Mouse (Mus musculus): ENCODE measurements around the gene Serpind1.

Gene Serpind1

DNA sequence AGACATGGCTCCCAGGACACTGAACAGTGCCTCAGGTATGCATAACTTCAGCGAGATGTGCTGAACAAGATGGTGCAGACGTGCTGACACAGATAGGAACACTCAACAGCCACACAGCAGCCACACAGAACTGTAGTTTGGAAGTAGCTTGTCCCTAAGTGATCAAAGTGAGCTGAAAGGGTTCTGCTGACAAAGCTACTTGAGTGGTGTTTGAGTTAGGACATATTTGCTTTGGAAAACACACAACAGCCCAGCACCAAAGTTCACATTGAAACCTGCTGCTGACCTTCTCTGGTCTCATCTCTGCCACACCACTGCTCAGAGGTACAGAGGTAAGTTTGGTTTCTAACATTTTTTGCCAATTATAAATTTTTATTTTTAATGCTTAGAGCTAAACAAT, at the start of gene Serpind1:
TSS of gene Serpind1 (plus strand) at position 256 of the 400 bp plus-strand sequence.
- DNase-seq (ENCODE audit: low spot score), result no peak

DNA sequence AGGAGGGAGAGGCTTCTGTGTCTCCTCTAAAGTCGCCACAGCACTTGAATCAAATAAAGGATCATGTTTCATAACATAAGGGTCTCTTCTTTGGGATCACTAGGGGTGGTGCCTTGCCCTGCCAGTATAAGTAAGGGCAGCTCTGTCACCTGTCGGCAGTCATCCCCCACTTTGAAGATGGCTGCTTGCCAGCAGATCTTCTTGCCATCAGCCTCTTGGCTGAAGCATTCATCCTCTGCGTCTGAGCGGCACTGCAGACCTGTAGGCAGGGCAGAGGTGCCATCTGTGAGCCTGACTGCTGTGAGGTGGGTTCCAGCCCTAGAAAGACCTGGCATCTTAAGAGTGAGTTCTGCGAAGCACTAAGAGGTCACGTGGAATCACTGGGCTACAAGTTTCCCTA, 48.0 kb upstream of the Serpind1 start:
- DNase-seq (ENCODE audit: low spot score), result no peak

- no peak for DNase-seq (ENCODE audit: low spot score)
Measured at GRCm38 (mm10) chr16:17287103-17287502, 44.1 kb upstream of the Serpind1 start.

DNA sequence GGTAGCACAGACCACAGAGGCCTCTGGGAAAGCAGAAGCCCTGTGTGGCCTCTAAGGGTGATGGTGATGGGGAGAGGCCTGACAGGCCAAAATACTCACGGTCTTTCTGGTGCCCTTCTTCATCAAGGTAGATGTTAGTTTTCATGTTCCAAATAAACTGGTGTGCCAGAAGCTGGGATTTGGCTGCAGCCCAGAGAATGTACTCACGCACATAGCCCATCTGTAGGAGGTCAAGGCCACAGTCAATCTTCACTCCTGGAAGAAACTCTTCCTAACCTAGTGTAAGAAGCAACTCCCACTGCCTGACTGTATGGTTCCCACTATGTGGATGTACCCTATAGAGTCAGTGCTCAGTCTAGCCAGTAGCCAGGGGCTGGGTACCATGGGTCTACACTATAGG, 40.2 kb upstream of the Serpind1 start:
- no peak for DNase-seq (ENCODE audit: low spot score)

DNA sequence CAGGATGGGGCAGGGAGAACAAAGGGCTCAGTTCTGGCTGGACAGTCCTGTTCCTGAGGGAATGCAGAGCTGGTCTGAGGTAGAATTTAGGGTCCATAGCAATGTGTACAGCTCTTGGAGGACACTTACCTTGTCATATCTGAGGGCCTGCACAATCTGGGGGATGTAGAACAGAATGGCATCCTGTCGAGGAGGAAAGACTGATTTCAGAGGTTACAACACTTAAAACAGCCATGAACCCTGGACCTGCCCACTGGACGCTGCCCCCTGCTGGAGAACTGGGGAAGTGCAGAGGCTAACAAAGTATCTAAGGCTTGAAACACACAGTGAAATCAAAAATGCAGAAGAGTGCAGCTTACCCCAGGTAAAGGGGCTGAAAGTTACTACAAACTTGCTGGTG, 38.4 kb upstream of the Serpind1 start:
- DNase-seq (ENCODE audit: low spot score), result peak; percentile 55

DNA sequence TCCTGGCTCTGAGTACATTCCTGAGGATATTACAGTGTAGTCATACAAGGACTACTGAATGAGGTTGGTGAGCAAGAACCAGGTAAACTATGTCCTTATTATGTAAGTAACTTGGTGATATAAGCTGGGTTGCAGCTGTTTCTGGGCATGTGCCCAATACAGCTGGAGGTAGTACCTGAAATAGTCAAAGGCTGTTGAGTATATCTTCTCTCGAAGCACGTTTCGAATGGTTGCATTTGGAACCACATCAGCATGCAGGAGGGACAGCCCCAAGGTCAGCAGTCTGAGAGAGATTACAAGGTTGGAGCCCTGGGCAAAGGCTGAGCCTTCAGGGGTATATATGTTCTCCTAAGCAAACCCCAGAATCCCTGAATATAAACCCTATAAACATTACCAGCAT, 30.4 kb upstream of the Serpind1 start:
- no peak for DNase-seq (ENCODE audit: low spot score)

DNA sequence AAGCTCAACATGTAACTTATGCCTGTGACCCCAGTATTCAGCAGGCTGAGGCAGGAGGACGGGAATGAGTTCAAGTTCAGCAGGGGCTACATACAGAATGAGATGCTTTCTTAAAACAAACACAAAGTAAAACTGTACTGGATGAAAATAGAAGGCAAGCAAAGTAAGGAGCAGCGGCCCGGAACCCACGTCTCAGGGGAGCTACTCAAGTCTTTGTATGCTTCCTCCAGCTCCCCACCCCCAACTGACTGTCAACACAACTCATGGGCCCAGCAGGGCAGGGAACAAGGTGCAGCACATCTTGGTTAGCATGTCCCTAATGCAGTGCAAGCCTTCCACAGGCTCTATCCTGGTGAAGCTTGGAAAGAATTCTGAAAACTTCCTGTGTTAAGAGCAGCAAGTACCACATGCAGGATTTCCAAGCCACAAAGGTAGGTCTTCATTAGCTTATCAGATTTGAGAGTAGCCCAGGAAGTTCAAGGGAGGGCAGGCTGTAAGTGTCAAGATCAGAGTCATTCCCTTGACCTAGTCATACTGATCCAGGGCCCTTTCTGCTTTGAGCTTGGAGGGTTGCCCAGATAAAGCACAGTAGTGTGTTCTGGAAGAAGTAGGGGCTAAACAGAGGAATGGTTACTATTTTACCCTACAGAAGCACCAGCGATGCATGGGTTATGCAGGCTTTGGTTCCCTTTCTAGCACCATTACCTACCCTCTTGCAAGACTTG, 27.5 kb upstream of the Serpind1 start:
- DNase-seq (ENCODE audit: low spot score), result no peak

DNA sequence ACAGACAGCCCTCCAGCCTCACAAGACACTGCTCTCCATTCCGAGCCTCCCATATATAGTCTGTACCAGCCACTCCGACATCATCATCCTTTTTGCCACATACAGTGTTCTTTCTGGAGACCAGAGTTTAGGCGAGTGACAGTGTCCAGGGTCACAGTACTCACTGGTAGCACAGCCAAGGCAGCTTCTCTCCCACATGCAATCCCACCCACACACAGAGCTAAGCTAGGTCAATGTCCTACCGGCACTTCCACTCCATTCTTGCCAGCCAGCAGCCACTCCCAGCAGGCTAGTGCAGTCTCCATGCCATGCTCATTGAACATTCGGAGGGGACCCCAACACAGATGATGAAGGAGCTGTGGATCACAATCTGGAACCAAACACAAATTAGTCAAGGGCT, 23.7 kb upstream of the Serpind1 start:
- no peak for DNase-seq (ENCODE audit: low spot score)

DNA sequence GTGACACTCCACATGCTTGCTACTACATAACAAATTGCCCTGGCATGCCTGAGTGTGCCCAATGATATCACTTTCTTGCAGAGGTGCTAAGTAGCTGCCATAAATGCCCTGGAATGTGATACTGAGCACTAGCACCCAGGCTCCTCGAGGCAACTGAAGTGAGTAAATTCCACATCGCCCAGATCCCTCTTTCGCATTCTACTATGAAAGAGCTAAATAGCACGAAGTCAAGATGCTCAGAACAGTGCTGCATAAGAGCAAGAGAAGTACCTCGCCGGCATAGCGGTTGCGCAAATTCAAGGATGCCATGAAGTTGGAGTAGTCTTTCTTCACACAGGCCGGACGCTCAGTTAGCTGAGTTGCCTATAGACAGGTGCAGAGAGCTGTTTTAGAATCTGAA, 22.1 kb upstream of the Serpind1 start:
- DNase-seq (ENCODE audit: low spot score), result no peak

- DNase-seq (ENCODE audit: low spot score), result no peak
Measured at GRCm38 (mm10) chr16:17312531-17312930, 18.6 kb upstream of the Serpind1 start.

DNA sequence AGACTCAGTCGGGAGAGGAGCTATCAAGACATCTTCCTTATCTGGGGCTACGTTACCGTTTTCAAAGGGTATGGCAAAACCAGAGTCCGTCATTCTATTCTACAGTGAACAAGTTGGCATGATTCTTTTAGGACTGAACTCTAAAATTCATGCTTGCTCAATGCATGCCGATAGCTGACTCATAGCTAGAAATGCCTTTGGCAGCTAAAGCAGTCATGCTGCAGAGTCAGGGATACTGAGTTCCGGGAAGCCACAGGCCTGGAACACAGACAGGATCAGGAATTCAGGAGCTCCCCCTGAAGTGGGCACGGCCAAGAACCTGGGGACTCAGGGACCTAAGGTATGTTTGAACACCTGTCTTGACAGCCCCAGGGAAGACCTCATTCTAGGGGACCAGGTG, 14.6 kb upstream of the Serpind1 start:
- no peak for DNase-seq (ENCODE audit: low spot score)

DNA sequence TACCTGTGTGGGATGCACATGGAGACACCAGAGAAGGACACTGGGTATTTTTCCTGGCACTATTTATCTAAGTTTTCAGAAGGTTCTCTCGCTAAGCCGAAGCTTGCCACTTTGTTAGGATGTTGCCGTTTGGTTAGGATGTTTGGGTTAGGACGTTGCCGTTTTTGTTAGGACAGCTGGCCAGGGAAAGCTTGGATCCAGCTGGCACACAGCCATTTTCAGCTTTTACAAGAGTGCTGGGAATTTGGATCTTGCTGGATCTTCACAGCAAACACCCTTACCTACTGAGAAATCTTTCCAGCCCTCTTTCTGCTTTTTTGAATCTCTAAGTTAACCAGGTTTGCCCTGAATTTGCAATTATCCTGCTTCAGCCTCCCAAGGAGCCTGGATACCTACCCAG, 9.7 kb upstream of the Serpind1 start:
- DNase-seq (ENCODE audit: low spot score), result peak; percentile 38

DNA sequence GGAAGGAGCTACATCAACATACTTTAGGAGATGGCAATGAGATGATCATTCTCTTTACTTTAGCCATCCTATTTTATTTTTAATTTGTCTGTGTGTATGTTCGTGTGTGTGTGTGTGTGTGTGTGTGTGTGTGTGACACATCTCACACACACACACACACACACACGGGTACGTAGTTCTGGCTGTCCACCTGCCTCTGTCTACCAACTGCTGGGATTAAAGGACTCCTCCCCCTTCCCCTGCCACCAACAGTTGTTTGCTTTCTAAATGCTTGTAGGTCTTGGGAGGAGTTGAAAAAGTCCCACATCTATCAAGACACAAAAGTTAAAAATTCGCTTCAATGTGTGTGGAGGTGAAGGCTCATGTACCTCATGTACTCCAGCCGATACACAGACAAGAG, 6.4 kb upstream of the Serpind1 start:
- DNase-seq (ENCODE audit: low spot score), result no peak

- DNase-seq (ENCODE audit: low spot score), result no peak
Measured at GRCm38 (mm10) chr16:17326064-17326463, 5.1 kb upstream of the Serpind1 start.

GRCm38 (mm10) chr16:17329848-17330570, 1.2 kb upstream of the Serpind1 start:
- DNase-seq (ENCODE audit: low spot score), result no peak

DNA sequence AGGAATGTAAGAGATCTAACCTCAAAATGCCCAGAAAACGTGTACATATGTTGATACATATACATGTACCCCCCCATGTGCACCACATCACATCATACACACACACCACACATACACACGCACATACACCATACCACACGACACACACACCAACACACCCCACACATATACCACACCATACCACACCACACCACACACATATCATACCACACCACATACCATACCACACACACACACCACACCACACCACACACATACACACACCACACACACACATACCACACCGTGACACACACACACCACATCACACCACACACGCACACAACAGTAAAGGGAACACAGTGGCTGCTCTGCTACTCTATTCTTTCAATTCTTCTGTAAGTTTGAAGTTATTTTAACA, 684 bp downstream of the Serpind1 start:
- DNase-seq (ENCODE audit: low spot score), result no peak

GRCm38 (mm10) chr16:17334574-17334973, 3.4 kb downstream of the Serpind1 start:
- DNase-seq (ENCODE audit: low spot score), result no peak

- no peak for DNase-seq (ENCODE audit: low spot score)
Measured at GRCm38 (mm10) chr16:17336089-17336488, 4.9 kb downstream of the Serpind1 start.

DNA sequence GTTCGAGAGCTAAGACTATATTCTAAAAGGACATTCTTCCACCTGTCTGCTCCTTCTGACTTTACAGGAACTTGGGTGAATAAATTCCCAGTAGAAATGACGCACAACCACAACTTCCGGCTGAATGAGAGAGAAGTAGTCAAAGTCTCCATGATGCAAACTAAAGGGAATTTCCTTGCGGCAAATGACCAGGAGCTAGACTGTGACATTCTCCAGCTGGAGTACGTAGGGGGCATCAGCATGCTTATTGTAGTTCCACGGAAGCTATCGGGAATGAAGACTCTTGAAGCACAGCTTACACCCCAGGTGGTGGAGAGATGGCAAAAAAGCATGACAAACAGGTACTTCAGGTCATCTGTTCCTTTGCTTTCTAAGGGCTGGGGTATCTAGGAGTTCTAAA, 8.5 kb downstream of the Serpind1 start:
- DNase-seq (ENCODE audit: low spot score), result no peak

- DNase-seq (ENCODE audit: low spot score), result no peak
Measured at GRCm38 (mm10) chr16:17340705-17341104, 9.5 kb downstream of the Serpind1 start.

DNA sequence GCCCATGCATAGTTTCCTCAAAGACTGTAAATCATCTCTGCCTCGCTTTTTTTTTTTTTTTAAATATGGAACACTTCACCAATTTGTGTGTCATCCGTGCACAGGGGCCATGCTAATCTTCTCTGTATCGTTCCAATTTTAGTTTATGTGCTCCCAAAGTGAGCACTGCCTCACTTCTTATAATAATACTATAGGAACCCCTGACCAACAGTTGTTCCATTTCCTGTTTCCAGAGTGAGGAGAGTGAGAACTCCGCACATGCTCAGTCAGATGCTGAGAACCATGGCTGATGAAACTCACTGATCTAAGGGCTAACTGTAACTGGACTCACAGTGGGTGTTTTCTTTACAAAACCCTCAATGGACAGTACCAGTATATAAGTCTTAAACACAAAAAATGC, 10.7 kb downstream of the Serpind1 start:
- DNase-seq (ENCODE audit: low spot score), result no peak

- no peak for DNase-seq (ENCODE audit: low spot score)
Measured at GRCm38 (mm10) chr16:17345141-17345812, 14.1 kb downstream of the Serpind1 start.

DNA sequence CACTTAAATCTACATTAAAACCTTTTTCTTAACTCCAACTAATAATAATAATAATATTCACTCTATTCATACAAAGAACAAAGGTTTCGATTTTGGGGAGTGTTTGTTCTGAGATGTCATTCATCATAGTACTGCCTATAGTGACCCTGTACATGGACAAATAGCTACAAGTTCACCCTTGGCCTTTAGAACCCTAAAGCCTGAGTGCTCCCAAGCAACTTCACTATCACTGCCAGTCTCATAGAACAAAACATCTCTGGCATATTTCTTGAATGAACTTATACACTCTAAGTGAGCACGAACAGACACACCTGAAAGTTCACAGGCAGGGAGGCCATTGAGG, 14.6 kb downstream of the Serpind1 start:
- no peak for DNase-seq (ENCODE audit: low spot score)

Data from testis, postnatal 14 days (tissue).